Mouse (Mus musculus) kidney, postnatal 10 days (tissue): Measurements from ENCODE around the gene Tbxas1.

Source experiments
- DNase-seq: peaks from one replicate; pipeline ENCODE4 v3.0.0; 2021; ENCODE audit warnings: mixed read lengths

Tbxas1 gene

GRCm38 (mm10) chr6:38900073-38900472 is 24.9 kb downstream of the Tbxas1 start:
- DNase-seq: no peak

- DNase-seq: no peak
These were observed 25.4 kb downstream of the Tbxas1 start for GRCm38 (mm10) chr6:38900479-38901126.

GRCm38 (mm10) chr6:38901152-38901551 is 25.9 kb downstream of the Tbxas1 start:
- DNase-seq: no peak

- DNase-seq: no peak
These were observed 26.4 kb downstream of the Tbxas1 start for GRCm38 (mm10) chr6:38901636-38902035.

GRCm38 (mm10) chr6:38902820-38903439 is 27.7 kb downstream of the Tbxas1 start:
- DNase-seq: no peak

GRCm38 (mm10) chr6:38906005-38906404 is 30.8 kb downstream of the Tbxas1 start:
- DNase-seq: no peak

- no peak for DNase-seq
These were observed 33.2 kb downstream of the Tbxas1 start for GRCm38 (mm10) chr6:38908401-38908800.

- peak; percentile 80 for DNase-seq
These were observed 35.8 kb downstream of the Tbxas1 start for GRCm38 (mm10) chr6:38910828-38911559.

GRCm38 (mm10) chr6:38912121-38912660 is 37.0 kb downstream of the Tbxas1 start:
- no peak for DNase-seq

GRCm38 (mm10) chr6:38912845-38913244 is 37.6 kb downstream of the Tbxas1 start:
- DNase-seq: no peak

GRCm38 (mm10) chr6:38913386-38914042 is 38.3 kb downstream of the Tbxas1 start:
- DNase-seq: no peak

- no peak for DNase-seq
These were observed 39.0 kb downstream of the Tbxas1 start for GRCm38 (mm10) chr6:38914181-38914580.

- no peak for DNase-seq
These were observed 40.6 kb downstream of the Tbxas1 start for GRCm38 (mm10) chr6:38915776-38916175.

- DNase-seq: no peak
These were observed 41.4 kb downstream of the Tbxas1 start for GRCm38 (mm10) chr6:38916571-38916970.

GRCm38 (mm10) chr6:38917415-38917814 is 42.2 kb downstream of the Tbxas1 start:
- no peak for DNase-seq

GRCm38 (mm10) chr6:38918728-38919127 is 43.5 kb downstream of the Tbxas1 start:
- no peak for DNase-seq

GRCm38 (mm10) chr6:38919135-38919740 is 44.0 kb downstream of the Tbxas1 start:
- peak; percentile 69 for DNase-seq

GRCm38 (mm10) chr6:38920141-38920540 is 44.9 kb downstream of the Tbxas1 start:
- DNase-seq: no peak

GRCm38 (mm10) chr6:38921095-38921809 is 46.0 kb downstream of the Tbxas1 start:
- no peak for DNase-seq

- no peak for DNase-seq
These were observed 46.6 kb downstream of the Tbxas1 start for GRCm38 (mm10) chr6:38921810-38922116.

GRCm38 (mm10) chr6:38922517-38922916 is 47.3 kb downstream of the Tbxas1 start:
- DNase-seq: no peak

- no peak for DNase-seq
These were observed 48.2 kb downstream of the Tbxas1 start for GRCm38 (mm10) chr6:38923450-38923849.
